Mouse (Mus musculus): Measurements from ENCODE around the gene A430005L14Rik.

- TF ChIP-seq CTCF (IDR thresholded peaks at IDR 0.05) (no peak), POLR2A (IDR thresholded peaks at IDR 0.05; ENCODE audit: insufficient read depth, low read depth, low read length) (no peak), EP300 (IDR thresholded peaks at IDR 0.05; ENCODE audit: insufficient read depth, low read depth, low read length) (no peak)
Observed at GRCm38 (mm10) chr4:154010907-154011645, 54.0 kb downstream of the A430005L14Rik start.
